Mouse (Mus musculus) kidney, postnatal 0 days (tissue): ENCODE measurements at regions not wholly inside any gene's neighbourhood (a gene's known extent, or its start where the extent isn't known, plus 50 kb on each side); places are given as distances from the start of the nearest gene placed in this dataset.

ENCODE experiments used
- ATAC-seq: fragments of 200-750 bp; cut with Nextera tagmentation; replicated peaks from 2 replicates; pipeline ENCODE4 v1.8.0; 2017; ENCODE audit warnings: low read depth, moderate number of reproducible peaks, moderate TSS enrichment, moderate library complexity; ENCODE audit not compliant: low FRiP score
- DNase-seq: peaks from one replicate; pipeline ENCODE4 v3.0.0-alpha.2; 2016; ENCODE audit warnings: low spot score
- H3K27ac ChIP-seq: fragments of 300-500 bp; sonication (generic); 2 replicates; pipeline ENCODE4 v1.5.1; 2014; ENCODE audit warnings: mild to moderate bottlenecking
- H3K27me3 ChIP-seq: fragments of 300-500 bp; sonication (generic); 2 replicates; pipeline ENCODE4 v1.6.1; 2014; ENCODE audit warnings: low read length, mixed read lengths; ENCODE audit not compliant: insufficient read depth
- H3K36me3 ChIP-seq: fragments of 300-500 bp; sonication (generic); 2 replicates; pipeline ENCODE4 v1.6.1; 2014; ENCODE audit warnings: low read length, mixed read lengths; ENCODE audit not compliant: insufficient read depth
- H3K4me1 ChIP-seq: fragments of 300-500 bp; sonication (generic); replicated peaks from 2 replicates; pipeline ENCODE4 v1.6.1; 2014; ENCODE audit warnings: antibody characterized with exemption, low read length, mixed read lengths; ENCODE audit not compliant: insufficient read depth
- H3K4me2 ChIP-seq: fragments of 300-500 bp; sonication (generic); 2 replicates; pipeline ENCODE4 v1.6.1; 2014; ENCODE audit warnings: mild to moderate bottlenecking, low read length, moderate library complexity, mixed read lengths
- H3K4me3 ChIP-seq: fragments of 300-500 bp; sonication (generic); replicated peaks from 2 replicates; pipeline ENCODE4 v1.5.1; 2014; ENCODE audit warnings: low read depth, low read length
- H3K9ac ChIP-seq: fragments of 300-500 bp; sonication (generic); 2 replicates; pipeline ENCODE4 v1.6.1; 2014; ENCODE audit warnings: low read depth, low read length
- H3K9me3 ChIP-seq: fragments of 300-500 bp; sonication (generic); replicated peaks from 2 replicates; pipeline ENCODE4 v1.6.1; 2016; ENCODE audit warnings: low read length, inconsistent platforms, mixed read lengths
- CTCF ChIP-seq: IDR thresholded peaks from 2 replicates; pipeline ENCODE4 v1.5.1; 2016; ENCODE audit warnings: antibody characterized with exemption, low read depth, mild to moderate bottlenecking, moderate library complexity
- WGBS: fragments of 180-500 bp; shearing (Covaris S2); extraction: QIAGEN DNeasy Blood & Tissue Kit; methylation state at CpG from one replicate; pipeline ENCODE4 v1.1.7; 2014; 5-methylcytosine and 5-hydroxymethylcytosine counted together

- no peak for TF ChIP-seq CTCF
- no peak overlapping the region for H3K4me3 ChIP-seq
- H3K9ac ChIP-seq = no peak overlapping the region
- no peaks in the 10 kb centered on the region for H3K4me1 ChIP-seq
- H3K9me3 ChIP-seq = no peaks in the 10 kb centered on the region
- no peak overlapping the region for H3K27ac ChIP-seq
- no peak for ATAC-seq
- H3K4me2 ChIP-seq = no peak overlapping the region
- no peak for DNase-seq
- no peaks in the 10 kb centered on the region for H3K36me3 ChIP-seq
- no peaks in the 10 kb centered on the region for H3K27me3 ChIP-seq
- 63% methylated on average over 8 of the region's 8 CpGs for WGBS
These were observed 244.0 kb downstream of the Gm4791 start for GRCm38 (mm10) chr9:47242526-47242925.

GRCm38 (mm10) chr9:47249029-47249428, 250.5 kb downstream of the Gm4791 start:
- H3K36me3 ChIP-seq = no peaks in the 10 kb centered on the region
- H3K9me3 ChIP-seq = no peaks in the 10 kb centered on the region
- no peak overlapping the region for H3K4me3 ChIP-seq
- WGBS = 71% methylated on average over 3 of the region's 3 CpGs
- no peak overlapping the region for H3K4me2 ChIP-seq
- no peak for ATAC-seq
- H3K4me1 ChIP-seq = no peaks in the 10 kb centered on the region
- no peak for TF ChIP-seq CTCF
- no peak for DNase-seq
- H3K9ac ChIP-seq = no peak overlapping the region
- no peak overlapping the region for H3K27ac ChIP-seq
- no peaks in the 10 kb centered on the region for H3K27me3 ChIP-seq

GRCm38 (mm10) chr9:47251160-47251559, 252.6 kb downstream of the Gm4791 start:
- no peaks in the 10 kb centered on the region for H3K4me1 ChIP-seq
- no peak overlapping the region for H3K4me2 ChIP-seq
- no peaks in the 10 kb centered on the region for H3K27me3 ChIP-seq
- no peaks in the 10 kb centered on the region for H3K9me3 ChIP-seq
- no peak overlapping the region for H3K9ac ChIP-seq
- WGBS = 97% methylated on average over 2 of the region's 2 CpGs
- peak; percentile 30; the same call in 1 of the 2 replicates for TF ChIP-seq CTCF
- H3K36me3 ChIP-seq = no peaks in the 10 kb centered on the region
- no peak for ATAC-seq
- no peak overlapping the region for H3K4me3 ChIP-seq
- DNase-seq = no peak
- no peak overlapping the region for H3K27ac ChIP-seq

- DNase-seq (peak; percentile 56), ATAC-seq (peak; percentile 83)
- peak overlapping the region; percentile 1; the same call in 1 of the 2 replicates for H3K27ac ChIP-seq
- no peak overlapping the region for H3K9ac ChIP-seq
- H3K9me3 ChIP-seq = no peaks in the 10 kb centered on the region
- H3K36me3 ChIP-seq = no peaks in the 10 kb centered on the region
- no peak overlapping the region for H3K4me3 ChIP-seq
- no peak for TF ChIP-seq CTCF
- no peak overlapping the region for H3K4me2 ChIP-seq
- no peaks in the 10 kb centered on the region for H3K4me1 ChIP-seq
- 19% methylated on average over 13 of the region's 13 CpGs for WGBS
- H3K27me3 ChIP-seq = no peaks in the 10 kb centered on the region
These were observed 255.5 kb downstream of the Gm4791 start for GRCm38 (mm10) chr9:47253836-47254657.

- H3K9me3 ChIP-seq = no peaks in the 10 kb centered on the region
- 0 out of 2 replicates have a peak, but pooled peaks cover 3% of the 10 kb centered on the region for H3K4me1 ChIP-seq
- DNase-seq (peak; percentile 57), ATAC-seq (no peak; the same call in 1 of the 2 replicates)
- H3K36me3 ChIP-seq = no peaks in the 10 kb centered on the region
- H3K4me3 ChIP-seq = no peak overlapping the region
- TF ChIP-seq CTCF = no peak
- no peak overlapping the region for H3K4me2 ChIP-seq
- 30% methylated on average over 9 of the region's 9 CpGs for WGBS
- no peaks in the 10 kb centered on the region for H3K27me3 ChIP-seq
- H3K9ac ChIP-seq = no peak overlapping the region
- no peak overlapping the region for H3K27ac ChIP-seq
These were observed 264.0 kb upstream of the Cadm1 start for GRCm38 (mm10) chr9:47265946-47266490.

- no peak overlapping the region for H3K4me3 ChIP-seq
- TF ChIP-seq CTCF = no peak
- H3K9ac ChIP-seq = no peak overlapping the region
- 27% methylated on average over 12 of the region's 12 CpGs for WGBS
- ATAC-seq = no peak; the same call in 1 of the 2 replicates
- no peak overlapping the region for H3K4me2 ChIP-seq
- H3K36me3 ChIP-seq = no peaks in the 10 kb centered on the region
- no peaks in the 10 kb centered on the region for H3K27me3 ChIP-seq
- H3K4me1 ChIP-seq = peaks cover 5% of the 10 kb centered on the region; the same call in 1 of the 2 replicates
- H3K9me3 ChIP-seq = no peaks in the 10 kb centered on the region
- peak; percentile 70 for DNase-seq
- no peak overlapping the region for H3K27ac ChIP-seq
These were observed 253.5 kb upstream of the Cadm1 start for GRCm38 (mm10) chr9:47276303-47277005.
